Mouse (Mus musculus) lung, postnatal 10 days (tissue): ENCODE data around the gene Bud23.
"Not testable (repeated sequence)": the region's sequence is repeated elsewhere in the genome, so short reads cannot be mapped to it uniquely, and the experiment has no call there.

Source experiments
- DNase-seq: peaks from one replicate; pipeline ENCODE4 v3.0.0; 2021

The Bud23 gene

GRCm38 (mm10) chr5:135064909-135065446 is at the start of gene Bud23:
TSS of gene Bud23 (minus strand) at chr5:135064959.
- not testable (repeated sequence) for DNase-seq

- DNase-seq = no peak
Measured at GRCm38 (mm10) chr5:135113782-135114181, 49.0 kb upstream of the Bud23 start.

- no peak for DNase-seq
Measured at GRCm38 (mm10) chr5:135109976-135110375, 45.2 kb upstream of the Bud23 start.

- DNase-seq = no peak
Measured at GRCm38 (mm10) chr5:135109426-135109825, 44.7 kb upstream of the Bud23 start.

GRCm38 (mm10) chr5:135109017-135109416 is 44.3 kb upstream of the Bud23 start:
- DNase-seq = no peak

GRCm38 (mm10) chr5:135107521-135108501 is 43.1 kb upstream of the Bud23 start:
- peak; percentile 71 for DNase-seq

- peak; percentile 89 for DNase-seq
Measured at GRCm38 (mm10) chr5:135106758-135107256, 42.0 kb upstream of the Bud23 start.

- peak; percentile 13 for DNase-seq
Measured at GRCm38 (mm10) chr5:135103999-135104660, 39.4 kb upstream of the Bud23 start.

GRCm38 (mm10) chr5:135100981-135101380 is 36.2 kb upstream of the Bud23 start:
- DNase-seq = no peak

GRCm38 (mm10) chr5:135089653-135090052 is 24.9 kb upstream of the Bud23 start, which contains the start of gene Mlxipl:
TSS of gene Mlxipl (plus strand) at chr5:135089890.
- DNase-seq = no peak

- no peak for DNase-seq
Measured at GRCm38 (mm10) chr5:135086871-135087270, 22.1 kb upstream of the Bud23 start.

GRCm38 (mm10) chr5:135080539-135080938 is 15.8 kb upstream of the Bud23 start:
- DNase-seq = no peak

- DNase-seq = no peak
Measured at GRCm38 (mm10) chr5:135079578-135079977, 14.8 kb upstream of the Bud23 start.

GRCm38 (mm10) chr5:135078482-135078810 is 13.7 kb upstream of the Bud23 start:
- DNase-seq = no peak

- DNase-seq = peak; percentile 95
Measured at GRCm38 (mm10) chr5:135077564-135078481, 13.1 kb upstream of the Bud23 start, which contains the start of gene Vps37d. TSS of gene Vps37d (minus strand) at chr5:135078266.

- peak; percentile 64 for DNase-seq
Measured at GRCm38 (mm10) chr5:135076931-135077505, 12.3 kb upstream of the Bud23 start.

GRCm38 (mm10) chr5:135076368-135076767 is 11.6 kb upstream of the Bud23 start:
- DNase-seq = no peak

- DNase-seq = no peak
Measured at GRCm38 (mm10) chr5:135075655-135076054, 10.9 kb upstream of the Bud23 start.

GRCm38 (mm10) chr5:135073349-135074150 is 8.8 kb upstream of the Bud23 start:
- no peak for DNase-seq

- DNase-seq = no peak
Measured at GRCm38 (mm10) chr5:135072720-135073119, 8.0 kb upstream of the Bud23 start.

- no peak for DNase-seq
Measured at GRCm38 (mm10) chr5:135072061-135072460, 7.3 kb upstream of the Bud23 start.
